Mouse (Mus musculus) thymus, postnatal 36 days (tissue): ENCODE results near the gene Nedd9.

Experiments
- DNase-seq, 2 experiments: peaks; one replicate each; pipeline ENCODE4 v3.0.0; 2022; ENCODE audit warnings: mixed read lengths in 2 of 2

The Nedd9 gene

GRCm38 (mm10) chr13:41491522-41491921, 4.4 kb upstream of the Nedd9 start:
- no peak for DNase-seq

DNA sequence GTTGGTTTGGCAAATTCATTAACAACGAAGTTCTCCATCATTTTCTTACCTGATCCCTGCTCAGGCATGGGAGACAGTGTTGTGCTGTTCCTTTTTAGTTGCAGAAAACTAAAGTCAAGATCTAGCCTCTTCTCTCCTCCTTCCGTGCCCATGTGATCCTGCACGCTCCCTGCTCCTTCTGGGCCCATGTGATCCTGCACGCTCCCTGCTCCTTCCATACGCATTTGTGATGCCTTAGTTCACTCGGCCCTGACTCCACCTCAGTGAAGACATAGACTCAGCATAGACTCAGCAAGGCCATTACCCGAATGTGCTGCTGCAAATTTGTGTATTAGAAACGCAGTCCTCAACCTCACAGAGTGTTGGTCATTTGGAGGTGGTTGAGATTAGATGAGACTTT, 3.1 kb upstream of the Nedd9 start:
- DNase-seq = no peak

GRCm38 (mm10) chr13:41489705-41490275, 2.6 kb upstream of the Nedd9 start:
- DNase-seq = no peak

DNA sequence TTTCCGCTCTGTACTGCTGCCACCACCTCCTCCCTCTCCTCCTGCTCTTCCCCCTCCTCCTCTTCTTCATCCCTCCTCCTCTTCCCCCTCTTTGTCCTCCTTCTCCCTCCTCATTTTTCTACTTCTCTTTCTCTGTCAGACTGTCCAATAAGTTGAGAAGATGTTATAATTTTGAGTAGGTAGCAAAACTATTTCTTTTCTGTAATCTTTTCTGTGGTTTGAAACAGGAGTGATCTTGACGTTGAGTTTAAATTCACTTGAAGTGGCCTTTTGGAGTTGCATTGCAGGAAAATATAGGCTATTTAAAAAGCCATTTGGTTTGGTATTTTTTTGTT, 214 bp upstream of the Nedd9 start:
- DNase-seq = no peak

- no peak for DNase-seq
Measured at GRCm38 (mm10) chr13:41483966-41484365, 3.2 kb downstream of the Nedd9 start.

- DNase-seq = no peak
Measured at GRCm38 (mm10) chr13:41482408-41483011, 4.7 kb downstream of the Nedd9 start.

GRCm38 (mm10) chr13:41479737-41480435, 7.3 kb downstream of the Nedd9 start:
- no peak for DNase-seq

DNA sequence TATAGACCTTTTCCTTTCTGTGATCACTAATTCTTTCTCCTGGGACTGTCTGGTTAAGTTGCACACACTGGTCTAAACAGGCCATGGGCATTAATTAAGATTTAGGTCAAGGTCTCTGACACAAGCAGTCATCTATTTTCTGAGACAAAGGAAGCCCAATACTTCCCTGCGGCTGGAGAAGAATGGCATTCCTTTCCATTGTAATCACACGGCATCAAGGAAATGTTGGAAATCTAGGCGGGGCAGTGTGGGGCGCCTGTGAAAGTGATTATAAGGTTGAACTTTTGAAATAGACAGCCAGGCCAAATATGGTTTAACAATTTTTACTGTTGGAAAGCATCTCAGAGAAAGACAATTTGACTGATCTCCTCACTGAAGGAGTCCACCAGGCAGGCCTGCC, 10.9 kb downstream of the Nedd9 start:
- DNase-seq = no peak

DNA sequence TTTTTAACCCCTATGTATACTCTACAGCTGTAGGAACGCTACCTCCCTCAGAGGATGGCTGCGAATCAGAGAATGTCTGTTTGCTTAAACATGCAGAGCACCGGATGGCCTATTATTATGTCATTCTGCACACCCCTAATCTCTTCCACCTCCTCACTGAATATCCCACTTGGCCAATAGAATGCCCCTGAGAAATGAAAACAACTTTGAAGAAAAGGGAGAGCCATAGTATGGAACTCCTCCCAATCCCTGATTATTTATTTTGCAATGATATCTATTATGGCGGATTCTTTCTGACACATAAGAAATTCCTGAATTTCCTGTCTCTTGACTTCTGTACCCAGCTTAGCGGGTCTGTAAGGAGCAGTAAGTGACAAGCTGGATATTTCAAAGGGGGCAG, 12.8 kb downstream of the Nedd9 start:
- no peak for DNase-seq

GRCm38 (mm10) chr13:41473504-41473903, 13.7 kb downstream of the Nedd9 start:
- no peak for DNase-seq

- no peak for DNase-seq
Measured at GRCm38 (mm10) chr13:41472878-41473424, 14.2 kb downstream of the Nedd9 start.

GRCm38 (mm10) chr13:41468277-41468676, 18.9 kb downstream of the Nedd9 start:
- no peak for DNase-seq

- no peak for DNase-seq
Measured at GRCm38 (mm10) chr13:41467036-41467435, 20.1 kb downstream of the Nedd9 start.

GRCm38 (mm10) chr13:41466616-41467015, 20.5 kb downstream of the Nedd9 start:
- no peak for DNase-seq

DNA sequence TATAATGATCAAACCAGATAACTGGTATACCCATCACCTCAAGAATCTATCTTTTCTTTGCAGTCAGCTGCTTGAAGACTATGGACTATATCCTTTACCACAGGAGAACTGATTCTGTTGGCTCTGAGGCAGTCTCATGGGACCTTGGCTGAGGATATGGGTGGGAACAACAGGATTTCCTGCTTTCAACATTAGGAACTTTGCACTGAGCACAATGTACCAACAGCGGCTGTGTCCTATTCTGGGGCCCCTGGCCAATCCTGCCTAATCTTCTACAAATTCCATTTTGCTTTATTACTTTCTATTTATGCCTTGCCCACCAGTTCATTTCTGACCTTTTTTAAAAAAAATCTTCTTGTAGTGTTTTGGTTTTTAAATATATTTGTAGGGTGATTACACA, 21.0 kb downstream of the Nedd9 start:
- no peak for DNase-seq

DNA sequence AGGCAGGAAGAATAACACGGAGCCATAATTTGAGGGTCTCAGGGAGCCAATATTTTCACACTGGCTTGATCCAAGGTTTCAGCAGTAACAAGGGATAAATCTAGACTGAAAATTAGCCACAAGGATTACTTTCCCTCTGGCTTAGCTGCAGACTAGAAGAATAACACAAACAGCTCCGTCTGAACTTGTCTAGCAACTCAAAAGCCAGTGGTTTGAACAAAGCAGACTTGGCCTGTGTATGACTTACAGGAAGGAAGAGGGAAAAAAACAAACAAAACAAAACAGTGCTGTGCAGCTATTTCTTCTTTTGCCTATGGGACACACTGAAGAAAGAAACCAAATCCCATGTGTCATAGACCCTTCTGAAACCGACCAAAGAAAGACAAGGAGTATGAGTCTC, 25.7 kb downstream of the Nedd9 start:
- DNase-seq = no peak

GRCm38 (mm10) chr13:41459683-41460286, 27.4 kb downstream of the Nedd9 start:
- no peak for DNase-seq

DNA sequence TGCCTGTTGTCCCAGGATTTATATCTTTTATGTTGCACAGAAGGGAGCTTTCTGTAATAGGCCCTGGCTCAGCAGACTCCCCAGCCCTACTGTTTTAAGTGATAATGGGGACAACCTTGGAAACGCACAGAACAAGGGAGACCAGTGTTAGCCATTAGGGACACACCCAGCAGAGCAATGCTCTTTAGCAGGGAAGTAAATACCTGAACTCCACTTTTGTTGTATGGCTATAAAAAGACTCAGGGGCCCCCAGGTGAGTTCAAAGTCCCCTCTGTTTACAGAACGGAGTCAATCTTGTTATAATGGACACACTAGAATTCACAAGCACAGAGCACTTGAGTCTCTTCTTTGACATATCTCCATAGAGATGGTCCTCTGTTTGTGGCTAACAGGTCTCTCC, 28.5 kb downstream of the Nedd9 start:
- DNase-seq = no peak

GRCm38 (mm10) chr13:41457798-41458390, 29.3 kb downstream of the Nedd9 start:
- no peak for DNase-seq

- no peak for DNase-seq
Measured at GRCm38 (mm10) chr13:41457030-41457797, 29.9 kb downstream of the Nedd9 start.

DNA sequence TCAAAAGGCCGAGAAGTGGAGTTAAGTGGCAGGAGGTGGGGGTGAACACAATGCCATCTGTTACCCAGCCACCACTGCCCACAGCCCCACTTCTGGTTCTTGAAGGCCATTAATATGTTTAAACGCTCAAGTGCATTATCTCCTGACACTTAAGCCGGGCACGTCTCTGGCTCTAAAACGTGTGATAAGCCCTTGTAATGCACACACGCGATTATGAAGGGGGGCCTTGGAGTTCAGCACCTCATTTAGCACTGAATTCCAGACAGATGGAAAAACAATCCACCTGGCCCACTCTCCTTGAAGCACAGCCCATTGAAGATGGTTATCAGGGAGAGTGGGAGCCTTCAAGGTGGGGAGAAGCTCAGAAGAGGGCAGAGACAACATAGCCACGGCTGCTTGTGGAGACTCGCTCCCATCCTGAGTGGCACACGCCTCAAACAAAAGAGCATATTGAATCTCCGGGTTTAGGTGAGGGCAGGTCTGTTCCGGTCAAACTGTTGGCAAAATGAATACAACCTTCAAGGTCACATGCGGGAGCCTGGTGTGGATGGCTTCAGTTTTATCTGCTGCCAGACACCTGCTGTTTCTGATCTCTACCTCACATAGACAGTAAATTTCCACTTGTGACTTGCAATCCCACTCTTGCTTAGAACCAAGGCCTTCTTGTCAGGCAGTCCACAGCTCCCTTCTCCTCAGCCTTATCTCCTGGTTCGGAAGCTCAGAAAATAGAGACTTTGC, 30.7 kb downstream of the Nedd9 start:
- no peak for DNase-seq
